Mouse (Mus musculus) MEL (cell line): ENCODE results near the gene Ppp1r3d. TPM values are rescaled to one million over a fixed set of nuclear protein-coding genes. Genes with fewer than 3 reads are reported as not detected.

Experiments used
- DNase-seq: peaks from one replicate; pipeline ENCODE4 v3.0.0; 2011; ENCODE audit warnings: low read depth, low spot score
- H3K27ac ChIP-seq: 2 replicates; pipeline ENCODE4 v1.5.1; 2012; ENCODE audit warnings: low read depth, mild to moderate bottlenecking, control low read depth, low read length, moderate library complexity; ENCODE audit not compliant: control insufficient read depth
- H3K27me3 ChIP-seq, 2 experiments: fragments of 150-350 bp in 1 of 2; sonication (generic) in 1 of 2; 2 replicates each; pipeline ENCODE4 v1.6.1; 2012; ENCODE audit warnings: low read length in 2 of 2, mild to moderate bottlenecking in 2 of 2, improper control_type of control experiment in 1 of 2, moderate library complexity in 1 of 2; ENCODE audit not compliant: insufficient read depth in 2 of 2, control insufficient read depth in 1 of 2
- H3K36me3 ChIP-seq, 2 experiments: 2 replicates each; pipeline ENCODE4 v1.6.1; 2012 to 2014; ENCODE audit warnings: low read length in 2 of 2, improper control_type of control experiment in 1 of 2, inconsistent platforms in 1 of 2, mild to moderate bottlenecking in 1 of 2; ENCODE audit not compliant: insufficient read depth in 2 of 2, control insufficient read depth in 1 of 2
- H3K4me1 ChIP-seq, 2 experiments: fragments of 150-350 bp in 1 of 2; sonication (generic) in 1 of 2; 2 replicates each; pipeline ENCODE4 v1.6.1; 2012; ENCODE audit warnings: low read length in 2 of 2, improper control_type of control experiment in 1 of 2, mild to moderate bottlenecking in 1 of 2; ENCODE audit not compliant: insufficient read depth in 2 of 2, control insufficient read depth in 1 of 2
- H3K4me3 ChIP-seq, 2 experiments: fragments of 150-350 bp in 1 of 2; sonication (generic) in 1 of 2; 2 replicates each; pipeline ENCODE4 v1.5.1; 2012; ENCODE audit warnings: low read depth in 2 of 2, low read length in 2 of 2, mild to moderate bottlenecking in 2 of 2, moderate library complexity in 2 of 2, control low read depth in 1 of 2, improper control_type of control experiment in 1 of 2; ENCODE audit not compliant: control insufficient read depth in 1 of 2, insufficient read depth in 1 of 2
- H3K79me2 ChIP-seq: 2 replicates; pipeline ENCODE4 v1.6.1; 2012; ENCODE audit warnings: mild to moderate bottlenecking, low read length, moderate library complexity; ENCODE audit not compliant: control insufficient read depth, poor library complexity, insufficient read depth
- H3K9ac ChIP-seq: 2 replicates; pipeline ENCODE4 v1.6.1; 2012; ENCODE audit warnings: low read depth, mild to moderate bottlenecking, control low read depth, low read length, moderate library complexity; ENCODE audit not compliant: control insufficient read depth, poor library complexity, severe bottlenecking
- H3K9me3 ChIP-seq: fragments of 150-350 bp; sonication (generic); replicated peaks from 2 replicates; pipeline ENCODE4 v1.6.1; 2012; ENCODE audit warnings: mild to moderate bottlenecking, low read length, improper control_type of control experiment, moderate library complexity; ENCODE audit not compliant: insufficient read depth
- BHLHE40 ChIP-seq: IDR thresholded peaks from 2 replicates; pipeline ENCODE4 v1.6.1; 2012; ENCODE audit warnings: low read depth, mild to moderate bottlenecking, inconsistent platforms, low read length, improper control_type of control experiment, borderline replicate concordance
- ELF1 ChIP-seq: IDR thresholded peaks from 2 replicates; pipeline ENCODE4 v1.6.1; 2014; ENCODE audit warnings: low read depth, mild to moderate bottlenecking, inconsistent platforms, low read length, improper control_type of control experiment, moderate library complexity
- EP300 ChIP-seq, 2 experiments: IDR thresholded peaks; 2 replicates each; pipeline ENCODE4 v1.6.1; 2011; ENCODE audit warnings: improper control_type of control experiment in 2 of 2, low read length in 2 of 2, low read depth in 1 of 2, mild to moderate bottlenecking in 1 of 2
- ETS1 ChIP-seq: IDR thresholded peaks from 2 replicates; pipeline ENCODE4 v1.6.1; 2012; ENCODE audit warnings: low read depth, mild to moderate bottlenecking, inconsistent platforms, low read length, improper control_type of control experiment, moderate library complexity
- GABPA ChIP-seq: IDR thresholded peaks from 2 replicates; pipeline ENCODE4 v1.6.1; 2012; ENCODE audit warnings: low read depth, mild to moderate bottlenecking, inconsistent platforms, low read length, improper control_type of control experiment, moderate library complexity
- JUND ChIP-seq: IDR thresholded peaks from 2 replicates; pipeline ENCODE4 v1.6.1; 2011; ENCODE audit warnings: low read depth, mild to moderate bottlenecking, improper control_type of control experiment, low read length
- MAZ ChIP-seq: IDR thresholded peaks from 2 replicates; pipeline ENCODE4 v1.6.1; 2012; ENCODE audit warnings: low read depth, mild to moderate bottlenecking, inconsistent platforms, low read length, improper control_type of control experiment
- NELFE ChIP-seq: IDR thresholded peaks from 2 replicates; pipeline ENCODE4 v1.6.1; 2011; ENCODE audit warnings: low read depth, low read length, improper control_type of control experiment
- NRF1 ChIP-seq: IDR thresholded peaks from 2 replicates; pipeline ENCODE4 v1.6.1; 2014; ENCODE audit warnings: low read depth, mild to moderate bottlenecking, inconsistent platforms, low read length, improper control_type of control experiment, moderate library complexity; ENCODE audit not compliant: poor library complexity, insufficient read depth, severe bottlenecking
- POLR2A ChIP-seq, 2 experiments: IDR thresholded peaks; 2 replicates each; pipeline ENCODE4 v1.6.1; 2011 to 2012; ENCODE audit warnings: low read length in 2 of 2, mild to moderate bottlenecking in 2 of 2, control low read depth in 1 of 2, improper control_type of control experiment in 1 of 2, low read depth in 1 of 2, moderate library complexity in 1 of 2; ENCODE audit not compliant: control insufficient read depth in 1 of 2, insufficient read depth in 1 of 2, poor library complexity in 1 of 2
- RAD21 ChIP-seq: IDR thresholded peaks from 2 replicates; pipeline ENCODE4 v1.6.1; 2011; ENCODE audit warnings: mild to moderate bottlenecking, low read depth, low read length, improper control_type of control experiment
- RCOR1 ChIP-seq: IDR thresholded peaks from 2 replicates; pipeline ENCODE4 v1.6.1; 2012; ENCODE audit warnings: low read depth, mild to moderate bottlenecking, inconsistent platforms, low read length, improper control_type of control experiment
- SMC3 ChIP-seq: IDR thresholded peaks from 2 replicates; pipeline ENCODE4 v1.6.1; 2011; ENCODE audit warnings: low read depth, low read length, improper control_type of control experiment
- USF2 ChIP-seq, 2 experiments: IDR thresholded peaks; 2 replicates each; pipeline ENCODE4 v1.6.1; 2011 to 2012; ENCODE audit warnings: improper control_type of control experiment in 2 of 2, low read length in 2 of 2, borderline replicate concordance in 1 of 2, inconsistent platforms in 1 of 2, low read depth in 1 of 2, mild to moderate bottlenecking in 1 of 2; ENCODE audit not compliant: insufficient read depth in 1 of 2
- polyA plus RNA-seq, 2 experiments: library from polyadenylated mRNA; stranded (reverse) in 1 of 2; unstranded in 1 of 2; fragments of >175 nt in 1 of 2; fragments of >200 nt in 1 of 2; gene quantifications; 2 replicates each; pipeline versions ENCODE4 v1.2.1 to v1.2.4; 2012; ENCODE audit warnings: low replicate concordance in 2 of 2, low read depth in 1 of 2; ENCODE audit not compliant: insufficient read length in 2 of 2, insufficient read depth in 1 of 2, missing spikeins in 1 of 2
- total RNA-seq: library from RNA; depleted of rRNA; stranded (reverse); fragments of 300-350 nt; gene quantifications from 2 replicates; pipeline ENCODE4 v1.2.3, GENCODE M21; 2012

Ppp1r3d gene
- total and polyA plus RNA-seq, 3 experiments: not detected

DNA sequence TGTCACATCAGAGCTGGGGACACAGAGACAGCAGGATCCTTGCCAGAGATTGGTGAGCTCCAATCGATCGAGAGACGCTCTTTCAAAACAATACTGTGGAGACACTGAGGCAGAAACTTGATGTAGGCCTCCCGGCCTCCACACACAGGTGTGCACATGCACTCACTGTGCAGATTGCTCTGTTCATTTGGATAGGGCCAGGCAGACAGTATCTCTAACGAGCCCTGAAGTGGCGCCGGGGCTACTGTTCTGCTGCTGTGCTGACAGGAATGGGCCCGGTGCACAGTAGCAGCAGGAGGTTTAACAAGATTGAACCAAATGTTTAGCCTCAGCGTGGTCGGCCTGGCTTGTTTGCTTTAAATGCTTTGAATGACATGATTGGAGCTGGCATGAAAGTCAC, 36.7 kb upstream of the Ppp1r3d start:
- Histone ChIP-seq H3K4me3 (no peak overlapping the region), H3K79me2 (no peaks in the 10 kb centered on the region), H3K27me3 (no peaks in the 10 kb centered on the region), H3K9ac (no peak overlapping the region), H3K27ac (no peak overlapping the region), H3K9me3 (no peaks in the 10 kb centered on the region; the same call in 1 of the 2 replicates), H3K36me3 (no peaks in the 10 kb centered on the region), H3K4me1 (no peaks in the 10 kb centered on the region)
- TF ChIP-seq BHLHE40 (no peak), POLR2A (IDR thresholded peaks at IDR 0.05; ENCODE audit: control insufficient read depth in 1 of 2, insufficient read depth in 1 of 2, low read depth in 1 of 2, low read length in 2 of 2, poor library complexity in 1 of 2) (no peak), SMC3 (no peak), ETS1 (no peak), ELF1 (no peak), NELFE (no peak), RAD21 (no peak), EP300 (IDR thresholded peaks at IDR 0.05; ENCODE audit: low read depth in 1 of 2, low read length in 2 of 2) (no peak), RCOR1 (no peak)
- no peak for DNase-seq

GRCm38 (mm10) chr2:178450236-178450635, 36.0 kb upstream of the Ppp1r3d start:
- no peaks in the 10 kb centered on the region for H3K79me2 ChIP-seq
- H3K27ac ChIP-seq: no peak overlapping the region
- no peak overlapping the region for H3K9ac ChIP-seq
- H3K36me3 ChIP-seq: no peaks in the 10 kb centered on the region
- no peaks in the 10 kb centered on the region; the same call in 1 of the 2 replicates for H3K9me3 ChIP-seq
- no peak for TF ChIP-seq GABPA
- TF ChIP-seq NELFE: no peak
- TF ChIP-seq, all 39 proteins: peak for 0
- no peaks in the 10 kb centered on the region for H3K4me1 ChIP-seq
- no peak for DNase-seq
- no peak overlapping the region for H3K4me3 ChIP-seq
- H3K27me3 ChIP-seq: no peaks in the 10 kb centered on the region

DNA sequence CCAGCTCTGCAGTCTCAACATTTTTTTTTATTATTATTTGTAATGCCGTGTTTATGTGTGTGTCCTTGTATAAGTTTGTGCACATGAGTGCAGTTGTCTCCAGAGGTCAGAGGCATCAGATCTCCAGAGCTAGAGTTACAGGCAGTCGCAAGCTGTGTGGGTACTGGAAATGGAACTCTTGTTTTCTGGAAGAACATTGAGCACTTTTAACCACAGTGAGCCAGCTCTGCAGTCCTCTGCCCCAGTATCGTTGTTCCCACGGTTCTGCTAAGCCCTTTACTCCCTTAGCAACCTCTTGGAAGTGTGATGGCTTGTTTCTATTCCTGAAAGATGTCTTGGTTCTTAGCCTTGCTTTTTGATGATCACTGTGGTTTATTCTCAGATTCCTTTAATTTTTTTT, 35.1 kb upstream of the Ppp1r3d start:
- Histone ChIP-seq H3K9ac (no peak overlapping the region), H3K27ac (no peak overlapping the region), H3K9me3 (no peaks in the 10 kb centered on the region; the same call in 1 of the 2 replicates), H3K36me3 (no peaks in the 10 kb centered on the region), H3K79me2 (no peaks in the 10 kb centered on the region), H3K4me1 (no peaks in the 10 kb centered on the region), H3K4me3 (no peak overlapping the region), H3K27me3 (no peaks in the 10 kb centered on the region)
- no peak for DNase-seq
- TF ChIP-seq JUND: no peak
- TF ChIP-seq MAZ: no peak
- no peak for TF ChIP-seq NRF1
- no peak for TF ChIP-seq USF2 (IDR thresholded peaks at IDR 0.05; ENCODE audit: borderline replicate concordance in 1 of 2, insufficient read depth in 1 of 2, low read depth in 1 of 2, low read length in 2 of 2)
